Mouse (Mus musculus) adipocyte (in vitro differentiated cells): ENCODE results near the gene Olfr1511.
"Not testable (repeated sequence)": the region's sequence is repeated elsewhere in the genome, so short reads cannot be mapped to it uniquely, and the experiment has no call there.

Experiments
- DNase-seq: peaks from one replicate; pipeline ENCODE4 v3.0.0-alpha.2; 2016; ENCODE audit warnings: low spot score

Gene Olfr1511

DNA sequence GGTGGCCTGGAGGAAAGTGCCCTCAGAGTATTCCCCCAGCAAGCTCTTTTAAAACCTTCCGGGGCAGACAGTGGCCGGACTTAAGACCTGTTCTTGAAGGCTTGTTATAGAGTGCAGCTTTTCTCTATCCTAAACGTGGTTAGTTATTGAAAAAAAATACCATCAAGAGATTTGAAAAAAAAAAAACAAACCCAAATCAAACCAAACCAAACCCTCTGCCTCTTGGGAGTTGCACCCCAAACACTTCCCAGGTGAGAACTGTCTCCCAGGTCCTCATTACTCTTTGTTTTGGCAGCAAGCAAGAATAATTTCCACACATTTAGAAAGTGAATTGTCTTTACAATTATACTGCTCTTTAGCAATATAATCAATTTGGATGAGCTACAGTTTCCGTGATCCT lies at the start of gene Olfr1511:
Gene Olfr1511, minus strand, starts transcription at position 101 of the 400 bp plus-strand sequence.
- DNase-seq, result no peak

DNA sequence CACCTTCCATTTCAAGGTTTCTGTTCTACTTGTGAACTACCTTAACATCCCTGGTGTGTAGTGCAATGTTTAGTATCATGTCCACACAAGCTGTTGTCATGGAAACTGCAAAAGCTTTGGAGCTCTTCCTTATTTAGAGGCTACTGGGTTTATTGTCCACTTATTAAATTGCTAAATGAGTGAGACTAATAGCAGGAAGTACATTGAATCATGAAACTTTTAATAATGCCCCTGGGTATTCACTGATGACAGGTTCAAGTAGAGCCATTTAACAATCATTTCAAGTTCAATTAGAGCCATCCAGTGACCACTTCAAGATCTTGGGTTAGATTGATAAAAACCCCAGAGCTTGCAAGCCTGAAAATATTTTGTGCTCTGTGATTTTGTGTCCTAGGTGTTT lies 45.5 kb upstream of the Olfr1511 start, which contains the start of gene Olfr1509:
Gene Olfr1509, plus strand, starts transcription at position 301 of the 400 bp plus-strand sequence.
- DNase-seq, result no peak

DNA sequence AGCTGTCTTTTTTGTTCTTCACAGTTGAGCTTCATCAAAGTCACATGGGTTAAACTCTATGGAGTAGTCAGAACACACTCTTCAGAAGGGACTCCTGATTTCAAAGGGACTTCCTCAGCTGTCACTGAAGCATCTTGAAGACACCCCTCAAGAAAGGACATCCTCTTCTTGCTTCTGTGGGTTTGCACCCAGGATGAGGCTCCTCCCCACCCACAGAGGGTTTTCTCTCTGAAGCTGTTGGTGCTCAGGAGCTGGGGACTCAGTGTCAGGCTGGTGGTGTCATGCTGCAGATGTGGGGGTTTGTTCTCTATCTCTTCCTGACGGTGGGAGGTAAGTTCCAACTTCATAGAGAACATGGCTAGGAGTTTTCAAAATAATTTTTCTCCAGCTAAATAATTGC lies 30.5 kb upstream of the Olfr1511 start:
- no peak for DNase-seq

DNA sequence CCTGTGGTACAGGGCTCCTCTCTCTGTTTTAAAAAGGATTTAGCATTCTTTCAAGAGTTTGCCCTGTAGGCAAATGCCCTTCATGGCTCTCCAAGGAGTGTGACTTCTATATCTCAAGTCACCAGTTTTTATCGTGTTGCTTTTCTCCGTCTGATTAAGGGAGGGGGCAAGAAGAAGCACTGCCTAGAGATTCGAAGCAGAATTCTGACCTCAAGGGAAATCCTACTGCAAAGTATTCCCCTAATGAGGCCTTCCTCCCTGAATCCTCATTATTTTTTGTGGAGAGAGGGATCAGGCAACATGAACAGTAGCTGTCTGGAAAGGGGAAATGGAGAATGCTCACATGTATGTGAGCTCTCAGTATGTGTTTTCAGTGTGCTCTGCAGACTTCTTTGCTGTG lies 17.1 kb upstream of the Olfr1511 start, which contains the start of gene Olfr1510:
Gene Olfr1510, minus strand, starts transcription at position 101 of the 400 bp plus-strand sequence.
- no peak for DNase-seq

DNA sequence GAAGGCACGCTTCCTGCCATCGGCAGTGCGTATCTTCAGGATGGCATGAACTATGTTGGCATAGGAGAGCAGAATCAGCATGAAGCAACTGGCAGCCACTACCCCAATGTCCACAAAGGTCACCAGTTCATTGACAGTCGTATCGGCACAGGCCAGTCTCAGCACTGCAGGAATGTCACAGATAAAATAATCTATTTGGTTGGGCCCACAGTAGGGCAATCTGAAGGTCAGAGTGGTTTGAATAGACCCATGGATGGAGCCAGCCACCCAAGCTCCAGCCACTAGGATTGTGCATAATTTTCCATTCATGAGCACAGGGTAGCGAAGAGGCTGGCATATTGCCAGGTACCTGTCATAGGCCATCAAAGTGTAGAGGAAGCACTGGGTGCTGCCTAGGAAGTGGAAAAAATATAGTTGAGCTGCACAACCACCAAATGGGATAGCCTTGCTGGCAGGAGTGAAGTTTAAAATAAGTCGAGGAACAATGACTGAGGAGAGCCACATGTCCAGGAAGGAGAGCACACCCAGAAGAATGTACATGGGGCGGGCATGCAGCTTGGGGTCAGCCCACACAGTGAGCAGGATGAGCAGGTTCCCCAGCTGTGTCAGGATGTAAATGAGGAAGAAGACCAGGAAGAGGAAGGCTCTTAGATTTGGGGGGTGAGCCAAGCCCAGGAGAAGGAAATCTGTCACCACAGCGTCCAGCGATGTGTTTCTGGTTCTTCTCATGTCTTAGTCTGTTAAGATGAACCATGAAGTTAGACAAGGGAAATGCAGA lies 13.2 kb upstream of the Olfr1511 start:
- DNase-seq, result not testable (repeated sequence)

DNA sequence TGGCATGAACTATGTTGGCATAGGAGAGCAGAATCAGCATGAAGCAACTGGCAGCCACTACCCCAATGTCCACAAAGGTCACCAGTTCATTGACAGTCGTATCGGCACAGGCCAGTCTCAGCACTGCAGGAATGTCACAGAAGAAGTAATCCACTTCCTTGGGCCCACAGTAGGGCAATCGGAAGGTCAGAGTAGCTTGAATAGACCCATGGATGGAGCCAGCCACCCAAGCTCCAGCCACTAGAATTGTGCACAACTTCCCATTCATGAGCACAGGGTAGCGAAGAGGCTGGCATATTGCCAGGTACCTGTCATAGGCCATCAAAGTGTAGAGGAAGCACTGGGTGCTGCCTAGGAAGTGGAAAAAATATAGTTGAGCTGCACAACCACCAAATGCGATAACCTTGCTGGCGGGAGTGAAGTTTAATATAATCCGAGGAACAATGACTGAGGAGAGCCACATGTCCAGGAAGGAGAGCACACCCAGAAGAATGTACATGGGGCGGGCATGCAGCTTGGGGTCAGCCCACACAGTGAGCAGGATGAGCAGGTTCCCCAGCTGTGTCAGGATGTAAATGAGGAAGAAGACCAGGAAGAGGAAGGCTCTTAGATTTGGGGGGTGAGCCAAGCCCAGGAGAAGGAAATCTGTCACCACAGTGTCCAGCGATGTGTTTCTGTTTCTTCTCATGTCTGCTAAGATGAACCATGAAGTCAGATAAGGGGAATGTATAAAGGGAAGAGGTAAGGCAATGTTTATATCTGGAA lies 6.9 kb downstream of the Olfr1511 start:
- not testable (repeated sequence) for DNase-seq

DNA sequence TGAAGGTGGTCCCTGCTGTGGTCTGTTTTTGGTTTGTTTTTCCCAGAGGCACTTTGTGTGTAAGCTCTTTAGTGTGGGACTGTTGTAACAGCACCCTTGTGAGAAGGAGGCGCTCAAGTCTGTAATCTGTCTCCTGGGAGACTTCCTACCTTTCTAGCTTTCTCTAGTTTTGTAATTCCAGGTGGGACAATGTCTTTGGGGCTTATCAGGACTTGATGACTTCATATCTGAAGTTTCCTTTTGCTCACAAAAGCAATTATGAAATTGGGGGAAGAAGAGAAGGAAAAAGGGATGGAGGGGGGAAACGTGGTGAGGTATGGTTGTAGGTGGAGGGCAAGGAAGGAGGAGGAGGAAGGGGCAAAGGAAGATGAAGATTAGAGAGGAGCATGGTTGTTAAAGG lies 18.1 kb downstream of the Olfr1511 start, which contains the start of gene Olfr1512:
Gene Olfr1512, minus strand, starts transcription at position 101 of the 400 bp plus-strand sequence.
- no peak for DNase-seq

DNA sequence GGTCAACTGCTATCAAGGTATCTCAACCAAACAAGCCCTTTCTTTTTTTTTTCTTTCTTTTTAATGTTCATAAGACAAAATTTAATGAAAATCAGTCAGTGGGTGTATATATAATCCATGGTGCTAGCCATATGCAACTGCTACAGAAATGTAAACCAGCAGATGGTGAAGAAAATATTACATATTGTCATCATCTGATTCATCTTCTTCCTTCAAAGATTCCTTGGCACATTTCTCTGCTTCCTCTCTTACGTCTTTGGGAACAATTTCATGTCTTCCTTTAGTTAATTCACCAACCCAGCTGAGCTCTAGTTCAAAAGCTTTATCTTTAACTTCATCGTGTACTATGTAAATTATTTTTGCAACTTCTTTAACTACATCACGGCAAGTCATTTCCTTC lies 28.4 kb downstream of the Olfr1511 start:
- DNase-seq, result no peak

DNA sequence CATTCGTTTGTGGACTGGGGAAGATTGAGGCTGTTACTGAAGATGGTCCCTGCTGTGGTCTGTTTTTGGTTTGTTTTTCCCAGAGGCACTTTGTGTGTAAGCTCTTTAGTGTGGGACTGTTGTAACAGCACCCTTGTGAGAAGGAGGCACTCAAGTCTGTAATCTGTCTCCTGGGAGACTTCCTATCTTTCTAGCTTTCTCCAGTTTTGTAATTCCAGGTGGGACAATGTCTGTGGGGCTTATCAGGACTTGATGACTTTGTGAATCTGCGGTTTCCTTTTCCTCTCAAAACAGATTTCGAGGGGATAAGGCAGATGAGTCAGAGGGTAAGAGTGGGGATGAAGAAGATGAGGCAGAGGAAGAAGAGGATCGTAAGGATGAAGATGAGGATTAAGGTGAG lies 40.9 kb downstream of the Olfr1511 start, which contains the start of gene Olfr1513:
Gene Olfr1513, minus strand, starts transcription at position 101 of the 400 bp plus-strand sequence.
- no peak for DNase-seq
